Mouse (Mus musculus): ENCODE data around the gene Rps15a.

Gene Rps15a

GRCm38 (mm10) chr7:118115533-118115876, 483 bp downstream of the Rps15a start:
- DNase-seq (ENCODE audit: low spot score in 2 of 2) = no peak

GRCm38 (mm10) chr7:118113541-118114297, 2.3 kb downstream of the Rps15a start:
- DNase-seq (ENCODE audit: low spot score in 2 of 2) = no peak

GRCm38 (mm10) chr7:118111128-118111527, 4.9 kb downstream of the Rps15a start:
- DNase-seq (ENCODE audit: low spot score in 2 of 2) = no peak

- no peak for DNase-seq (ENCODE audit: low spot score in 2 of 2)
These were observed 8.3 kb downstream of the Rps15a start for GRCm38 (mm10) chr7:118107671-118108070.

- no peak for DNase-seq (ENCODE audit: low spot score in 2 of 2)
These were observed 11.4 kb downstream of the Rps15a start for GRCm38 (mm10) chr7:118104458-118105052.

GRCm38 (mm10) chr7:118103462-118104379, 12.3 kb downstream of the Rps15a start:
- no peak for DNase-seq (ENCODE audit: low spot score in 2 of 2)

GRCm38 (mm10) chr7:118102678-118103461, 13.1 kb downstream of the Rps15a start:
- DNase-seq (ENCODE audit: low spot score in 2 of 2) = no peak

- DNase-seq (ENCODE audit: low spot score in 2 of 2) = peak in 1 of 2 experiments; percentile 31
These were observed 13.8 kb downstream of the Rps15a start for GRCm38 (mm10) chr7:118102231-118102630.

GRCm38 (mm10) chr7:118097615-118098014, 18.4 kb downstream of the Rps15a start:
- DNase-seq (ENCODE audit: low spot score in 2 of 2) = no peak

- DNase-seq (ENCODE audit: low spot score in 2 of 2) = no peak
These were observed 36.0 kb downstream of the Rps15a start for GRCm38 (mm10) chr7:118079987-118080386.

GRCm38 (mm10) chr7:118079097-118079496, 36.9 kb downstream of the Rps15a start:
- DNase-seq (ENCODE audit: low spot score in 2 of 2) = no peak

GRCm38 (mm10) chr7:118067261-118067660, 48.7 kb downstream of the Rps15a start:
- no peak for DNase-seq (ENCODE audit: low spot score in 2 of 2)

- no peak for DNase-seq (ENCODE audit: low spot score in 2 of 2)
These were observed 59.7 kb downstream of the Rps15a start for GRCm38 (mm10) chr7:118056300-118056699.
